Mouse (Mus musculus) thymus, adult 2 months (tissue): Measurements from ENCODE around the gene Atad3a. TPM values are rescaled to one million over a fixed set of nuclear protein-coding genes. Genes with fewer than 3 reads are reported as not detected.

Source experiments
- DNase-seq: peaks from one replicate; pipeline ENCODE4 v3.0.0; 2021
- H3K27ac ChIP-seq: fragments of 200-500 bp; 2 replicates; pipeline ENCODE4 v1.5.1; 2012; ENCODE audit warnings: low read length, control low read depth; ENCODE audit not compliant: control insufficient read depth, insufficient read depth
- H3K27me3 ChIP-seq: fragments of 200-500 bp; 2 replicates; pipeline ENCODE4 v1.6.1; 2012; ENCODE audit warnings: mild to moderate bottlenecking, low read length, moderate library complexity, mixed read lengths; ENCODE audit not compliant: control insufficient read depth, insufficient read depth
- H3K36me3 ChIP-seq: fragments of 200-500 bp; 2 replicates; pipeline ENCODE4 v1.6.1; 2012; ENCODE audit warnings: mild to moderate bottlenecking, low read length, moderate library complexity; ENCODE audit not compliant: control insufficient read depth, insufficient read depth
- H3K4me1 ChIP-seq: fragments of 200-500 bp; replicated peaks from 2 replicates; pipeline ENCODE4 v1.6.1; 2012; ENCODE audit warnings: low read length; ENCODE audit not compliant: control insufficient read depth, insufficient read depth
- H3K4me3 ChIP-seq: fragments of 200-500 bp; 2 replicates; pipeline ENCODE4 v1.5.1; 2012; ENCODE audit warnings: mild to moderate bottlenecking, low read length, control low read depth, moderate library complexity; ENCODE audit not compliant: control insufficient read depth, insufficient read depth
- CTCF ChIP-seq: fragments of 200-500 bp; IDR thresholded peaks from 2 replicates; pipeline ENCODE4 v1.5.1; 2012; ENCODE audit warnings: mild to moderate bottlenecking, control low read depth, low read length, moderate library complexity, borderline replicate concordance; ENCODE audit not compliant: control insufficient read depth, poor library complexity, insufficient read depth; ENCODE audit errors: extremely low read depth
- POLR2A ChIP-seq: fragments of 200-500 bp; IDR thresholded peaks from 2 replicates; pipeline ENCODE4 v1.6.1; 2012; ENCODE audit warnings: mild to moderate bottlenecking, low read length, control low read depth, moderate library complexity; ENCODE audit not compliant: control insufficient read depth, poor library complexity, insufficient read depth; ENCODE audit errors: extremely low read depth
- WGBS: fragments of 180-500 bp; shearing (Covaris S2); methylation state at CpG from one replicate; pipeline ENCODE4 v1.1.7; 2018; 5-methylcytosine and 5-hydroxymethylcytosine counted together
- polyA plus RNA-seq: library from polyadenylated mRNA; depleted of rRNA; stranded (reverse); fragments of >200 nt; gene quantifications from 2 replicates; pipeline ENCODE4 v1.2.3, GENCODE M21; 2012; rRNA removed

Gene Atad3a
- polyA plus RNA-seq, 1 experiment, result 87.0 TPM

DNA sequence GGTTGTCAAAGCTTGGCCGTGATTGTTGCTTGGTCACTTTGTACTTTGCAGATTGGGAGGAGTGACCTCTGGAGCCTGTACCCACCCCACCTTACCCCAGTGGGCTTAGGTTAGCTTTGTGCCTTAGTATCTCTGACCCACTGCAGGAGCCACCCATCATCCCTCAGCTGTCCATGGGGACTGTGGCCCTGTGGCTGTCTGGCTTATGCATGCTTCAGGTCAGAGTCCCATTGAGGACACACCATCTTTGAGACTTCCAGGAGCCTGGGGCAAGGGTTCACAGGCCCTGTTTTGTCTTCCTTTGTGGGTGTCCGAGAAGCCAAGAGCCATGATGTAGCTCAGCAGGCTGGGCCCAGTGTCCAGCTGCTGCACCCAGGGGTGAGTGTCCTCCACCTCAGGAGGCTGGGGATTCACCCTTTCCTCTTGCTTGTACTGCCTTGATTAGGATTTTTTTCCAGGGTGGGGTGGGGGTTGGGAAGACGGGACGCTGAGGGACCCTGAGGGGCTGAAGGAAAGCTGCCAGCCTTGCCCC is 65.3 kb downstream of the Atad3a start:
- H3K27ac ChIP-seq, result no peak overlapping the region

DNA sequence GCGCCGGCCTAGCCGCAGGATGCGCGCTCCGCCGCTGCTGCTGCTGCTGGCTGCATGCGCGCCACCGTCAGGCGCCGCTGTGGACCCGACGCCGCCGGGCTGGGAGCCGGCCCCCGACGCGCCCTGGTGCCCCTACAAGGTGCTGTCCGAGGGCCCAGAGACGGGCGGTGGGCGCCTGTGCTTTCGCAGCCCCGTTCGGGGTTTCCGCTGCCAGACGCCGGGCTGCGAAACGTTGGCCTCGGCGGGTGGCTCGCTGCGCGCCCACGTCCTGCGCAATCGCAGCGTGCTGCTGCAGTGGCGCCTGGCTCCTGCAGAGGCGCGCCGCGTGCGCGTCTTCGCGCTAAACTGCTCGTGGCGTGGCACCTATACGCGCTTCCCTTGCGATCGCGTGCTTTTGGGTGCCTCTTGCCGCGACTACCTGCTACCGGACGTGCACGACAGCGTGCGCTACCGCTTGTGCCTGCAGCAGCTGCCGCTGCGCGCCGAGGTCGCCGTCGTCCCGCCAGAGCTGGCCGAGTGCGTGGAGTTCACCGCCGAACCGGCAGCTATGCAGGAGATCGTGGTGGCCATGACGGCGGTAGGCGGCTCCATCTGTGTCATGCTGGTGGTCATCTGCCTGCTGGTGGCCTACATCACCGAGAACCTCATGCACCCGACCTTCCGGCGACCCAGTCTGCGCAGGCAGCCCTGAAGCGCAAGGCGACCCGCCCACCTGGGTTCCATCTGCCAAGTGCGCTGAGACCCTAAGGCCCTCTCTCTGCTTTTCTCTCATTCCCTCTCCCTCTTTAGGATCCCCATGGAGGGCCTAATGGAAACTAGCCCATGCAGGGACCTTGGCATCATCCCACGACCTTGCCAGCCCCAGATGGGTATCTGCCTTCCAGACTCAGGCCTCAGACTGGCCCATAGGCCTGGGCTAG is 66.2 kb downstream of the Atad3a start:
- Histone ChIP-seq H3K27me3 (no peaks in the 10 kb centered on the region), H3K27ac (0 out of 2 replicates have a peak overlapping the region, but pooled peaks have one; percentile 1), H3K4me1 (peaks cover 14% of the 10 kb centered on the region), H3K4me3 (peak overlapping the region; percentile 66), H3K36me3 (no peaks in the 10 kb centered on the region)
- 2% methylated on average over 92 of the region's 92 CpGs for WGBS
- DNase-seq, result peak; percentile 78
- TF ChIP-seq POLR2A (no peak), CTCF (peak; percentile 33; the same call in 1 of the 2 replicates)

More for the DNA sequence above, 65.3 kb downstream of the Atad3a start:
- WGBS, result 98% methylated on average over 4 of the region's 4 CpGs
- DNase-seq, result no peak
- Histone ChIP-seq H3K36me3 (no peaks in the 10 kb centered on the region), H3K4me3 (no peak overlapping the region), H3K27me3 (no peaks in the 10 kb centered on the region), H3K4me1 (peaks cover 14% of the 10 kb centered on the region)
- no peak for TF ChIP-seq POLR2A
- TF ChIP-seq CTCF, result no peak

DNA sequence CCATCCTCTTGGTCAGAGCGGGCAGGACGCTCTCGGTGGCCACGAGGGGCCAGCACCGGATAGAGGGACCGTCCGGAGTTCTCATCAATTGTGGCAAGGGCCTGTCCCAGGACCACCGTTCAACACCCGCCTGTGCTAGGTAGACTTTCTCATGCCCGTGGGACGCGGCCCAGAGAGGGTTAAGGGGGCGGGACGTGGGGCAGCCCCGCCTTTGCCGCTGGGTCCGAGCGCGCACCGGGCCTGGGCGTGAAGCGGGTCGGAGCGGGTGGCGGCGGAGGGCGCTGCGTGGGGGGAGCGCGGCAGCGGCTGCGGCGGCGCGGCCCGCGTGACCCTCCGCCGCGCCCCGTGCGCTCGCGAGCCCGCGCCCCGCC is 66.8 kb downstream of the Atad3a start, which contains the start of gene Fndc10:
Gene Fndc10 (plus strand): TSS at position 232 of the 371 bp plus-strand sequence.
- 0 out of 2 replicates have a peak within 1 kb of the TSS, but pooled peaks have one; percentile 1 for H3K27ac ChIP-seq
- H3K36me3 ChIP-seq, result no peaks in the 10 kb centered on the region
- peaks cover 14% of the 10 kb centered on the region for H3K4me1 ChIP-seq
- TF ChIP-seq POLR2A (no peak), CTCF (no peak)
- H3K4me3 ChIP-seq, result peak within 1 kb of the TSS; percentile 66
- DNase-seq, result peak; percentile 64
- H3K27me3 ChIP-seq, result no peaks in the 10 kb centered on the region
- 2% methylated on average over 46 of the region's 47 CpGs for WGBS

DNA sequence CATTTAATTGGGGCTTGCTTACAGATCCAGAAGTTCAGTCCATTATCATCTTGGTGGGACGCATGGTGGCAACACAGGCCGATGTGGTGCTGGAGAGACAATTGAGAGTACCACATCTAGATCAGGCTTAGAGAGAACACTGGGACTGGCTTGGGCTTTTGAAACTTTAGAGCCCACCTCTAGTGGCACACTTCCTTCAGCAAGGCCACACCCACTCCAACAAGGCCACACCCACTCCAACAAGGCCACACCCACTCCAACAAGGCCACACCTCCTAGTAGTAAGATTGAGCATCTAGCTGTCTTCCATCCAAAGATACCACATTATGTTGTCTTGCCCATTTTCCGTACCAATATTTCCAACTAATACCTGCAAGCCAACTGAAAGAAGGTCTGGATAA is 68.5 kb downstream of the Atad3a start:
- no peak for DNase-seq
- no peak overlapping the region for H3K27ac ChIP-seq
- TF ChIP-seq POLR2A (no peak), CTCF (no peak)
- H3K27me3 ChIP-seq, result no peaks in the 10 kb centered on the region
- H3K36me3 ChIP-seq, result no peaks in the 10 kb centered on the region
- H3K4me1 ChIP-seq, result peaks cover 14% of the 10 kb centered on the region
- WGBS, result 96% methylated on average over 3 of the region's 3 CpGs
- no peak overlapping the region for H3K4me3 ChIP-seq

Other genes starting within 250 kb of the Atad3a start
- gene Nadk, start 198.7 kb downstream of the Atad3a start, polyA plus RNA-seq, result 129 TPM in 2 replicates
- 17.1 and 19.1 TPM in 2 replicates for gene Slc35e2, start 159.7 kb downstream of the Atad3a start, polyA plus RNA-seq
- 34.4 and 42.1 TPM in 2 replicates for gene Cdk11b, start 136.2 kb downstream of the Atad3a start, polyA plus RNA-seq
- gene Gm10563, start 115.7 kb downstream of the Atad3a start, polyA plus RNA-seq, result not detected in 2 replicates
- 17.0 and 17.8 TPM in 2 replicates for gene Mmp23, start 107.7 kb downstream of the Atad3a start, polyA plus RNA-seq
- gene Mib2, start 91.9 kb downstream of the Atad3a start, polyA plus RNA-seq, result 91.2 and 99.7 TPM in 2 replicates
- 17.4 and 18.5 TPM in 2 replicates for gene Fndc10, start 66.8 kb downstream of the Atad3a start, polyA plus RNA-seq
- gene Ssu72, start 56.3 kb downstream of the Atad3a start, polyA plus RNA-seq, result 184 and 186 TPM in 2 replicates
- 4.9 and 5.1 TPM in 2 replicates for gene Tmem240, start 26.3 kb downstream of the Atad3a start, polyA plus RNA-seq
- 11.2 and 13.5 TPM in 2 replicates for gene Vwa1, start 13.6 kb upstream of the Atad3a start, polyA plus RNA-seq
- gene Tmem88b, start 24.8 kb upstream of the Atad3a start, polyA plus RNA-seq, result 0.55 and 0.58 TPM in 2 replicates
- 0.42 and 0.92 TPM in 2 replicates for gene Ankrd65, start 29.3 kb upstream of the Atad3a start, polyA plus RNA-seq
- gene Mrpl20, start 41.8 kb upstream of the Atad3a start, polyA plus RNA-seq, result 74.6 and 77.9 TPM in 2 replicates
- gene Ccnl2, start 51.4 kb upstream of the Atad3a start, polyA plus RNA-seq, result 131 and 145 TPM in 2 replicates
- gene Aurkaip1, start 70.2 kb upstream of the Atad3a start, polyA plus RNA-seq, result 230 and 238 TPM in 2 replicates
- gene Mxra8, start 78.6 kb upstream of the Atad3a start, polyA plus RNA-seq, result 30.7 and 43.4 TPM in 2 replicates
- 152 and 184 TPM in 2 replicates for gene Dvl1, start 86.3 kb upstream of the Atad3a start, polyA plus RNA-seq
- gene Tas1r3, start 102.3 kb upstream of the Atad3a start, polyA plus RNA-seq, result 2.7 and 3.0 TPM in 2 replicates
- gene Cptp, start 108.3 kb upstream of the Atad3a start, polyA plus RNA-seq, result 31.9 and 32.2 TPM in 2 replicates
- 107 and 108 TPM in 2 replicates for gene Ints11, start 108.5 kb upstream of the Atad3a start, polyA plus RNA-seq
- gene Pusl1, start 130.7 kb upstream of the Atad3a start, polyA plus RNA-seq, result 83.2 and 91.1 TPM in 2 replicates
- 77.6 and 86.1 TPM in 2 replicates for gene Acap3, start 130.7 kb upstream of the Atad3a start, polyA plus RNA-seq
- 122 and 147 TPM in 2 replicates for gene Ube2j2, start 182.7 kb upstream of the Atad3a start, polyA plus RNA-seq
- 19.3 and 21.6 TPM in 2 replicates for gene C1qtnf12, start 201.2 kb upstream of the Atad3a start, polyA plus RNA-seq
- 9.5 and 10.8 TPM in 2 replicates for gene B3galt6, start 231.6 kb upstream of the Atad3a start, polyA plus RNA-seq
- gene Sdf4, start 231.8 kb upstream of the Atad3a start, polyA plus RNA-seq, result 65.6 and 68.4 TPM in 2 replicates